Mouse (Mus musculus): Measurements from ENCODE around the gene Agmo.

Gene Agmo

DNA sequence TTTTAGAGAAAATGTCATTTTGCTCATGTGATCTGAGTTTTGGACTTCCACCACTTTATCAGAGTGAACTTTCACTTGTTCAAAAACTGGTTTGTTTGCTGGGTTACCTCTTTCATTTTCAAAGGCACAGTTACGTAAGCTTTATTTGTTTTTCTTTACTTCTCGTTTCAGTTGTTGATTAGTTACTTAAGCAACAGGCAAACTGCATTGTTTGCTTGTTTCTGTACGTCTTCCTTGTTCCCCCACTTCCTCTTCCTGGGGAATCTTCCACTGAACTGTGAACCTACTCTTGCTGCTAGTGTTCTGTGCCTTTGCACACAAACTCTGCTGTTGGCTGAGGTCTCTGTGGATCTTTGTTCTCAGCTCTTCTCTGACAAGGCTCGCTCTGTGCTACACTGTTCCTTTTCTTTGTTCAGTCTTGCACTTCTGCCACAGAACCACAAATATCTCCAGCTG, at the start of gene Agmo:
Gene Agmo (plus strand): TSS at position 76 of the 456 bp plus-strand sequence.
- peak; percentile 39 for DNase-seq (ENCODE audit: low read depth, low spot score)

DNA sequence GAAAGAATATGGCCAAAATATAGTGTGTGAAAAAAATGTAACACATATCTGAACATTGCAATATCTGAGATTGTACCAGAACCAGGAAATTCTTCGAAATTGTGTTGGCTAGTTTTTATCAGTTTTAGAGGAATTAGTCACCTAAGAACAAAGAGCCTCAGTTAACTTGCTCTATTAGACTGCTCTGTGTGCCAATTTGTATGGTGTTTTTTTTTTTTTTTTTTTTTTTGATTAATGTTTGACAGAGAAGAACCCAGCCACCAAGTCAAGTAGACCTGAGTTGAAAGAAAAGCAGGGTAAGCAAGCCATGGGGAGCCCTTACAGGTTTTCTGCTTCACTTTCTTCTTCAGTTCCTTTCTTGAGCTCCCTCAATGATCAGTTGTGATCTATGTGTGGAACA, 10.3 kb upstream of the Agmo start:
- no peak for DNase-seq (ENCODE audit: low read depth, low spot score)

DNA sequence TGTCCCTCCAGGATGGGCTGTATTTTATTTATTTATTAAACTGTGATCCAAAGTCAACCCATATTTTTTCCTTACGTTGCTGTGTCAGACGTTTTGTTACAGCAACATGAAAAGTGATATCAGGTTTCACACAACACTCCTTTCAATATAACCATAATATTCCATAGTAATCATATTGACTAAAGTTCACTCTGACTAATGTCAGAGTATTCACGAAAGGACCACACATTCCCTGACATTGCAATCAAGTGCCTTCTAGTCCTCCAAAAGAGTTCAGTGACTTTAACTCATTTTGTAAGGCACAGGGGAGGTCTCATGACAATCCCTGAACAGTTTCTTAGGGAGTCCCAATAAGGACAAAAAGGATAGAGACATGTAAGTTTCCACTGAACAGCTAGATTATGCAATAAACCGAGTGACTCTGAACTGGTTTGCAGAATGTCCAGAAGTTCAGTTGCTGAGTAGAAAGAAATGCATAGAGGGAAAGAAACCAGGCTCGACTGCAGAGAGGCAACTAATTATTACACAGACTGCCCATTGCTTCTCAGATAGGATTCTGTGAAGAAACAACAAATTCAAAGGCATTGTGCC, 371 bp upstream of the Agmo start:
- DNase-seq (ENCODE audit: low read depth, low spot score): no peak

DNA sequence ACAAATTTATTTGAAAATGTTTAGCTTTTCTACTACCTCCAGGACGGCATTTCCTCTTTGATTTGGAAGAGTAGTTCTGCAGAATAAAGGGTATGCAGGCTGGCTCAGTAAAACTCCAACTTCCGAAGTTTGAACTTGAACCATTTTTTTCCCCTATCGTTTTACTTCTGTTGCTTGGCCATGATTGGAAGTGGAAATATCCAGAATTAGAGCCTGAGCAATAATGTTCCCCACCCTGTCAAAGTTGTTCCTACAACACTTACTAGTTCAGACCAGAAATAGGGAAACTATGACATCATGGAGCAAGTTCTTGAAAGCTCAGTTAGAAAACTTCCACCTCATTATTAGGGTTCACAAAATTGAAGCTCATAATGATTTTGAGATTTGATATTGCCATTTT, 1.0 kb downstream of the Agmo start:
- no peak for DNase-seq (ENCODE audit: low read depth, low spot score)

DNA sequence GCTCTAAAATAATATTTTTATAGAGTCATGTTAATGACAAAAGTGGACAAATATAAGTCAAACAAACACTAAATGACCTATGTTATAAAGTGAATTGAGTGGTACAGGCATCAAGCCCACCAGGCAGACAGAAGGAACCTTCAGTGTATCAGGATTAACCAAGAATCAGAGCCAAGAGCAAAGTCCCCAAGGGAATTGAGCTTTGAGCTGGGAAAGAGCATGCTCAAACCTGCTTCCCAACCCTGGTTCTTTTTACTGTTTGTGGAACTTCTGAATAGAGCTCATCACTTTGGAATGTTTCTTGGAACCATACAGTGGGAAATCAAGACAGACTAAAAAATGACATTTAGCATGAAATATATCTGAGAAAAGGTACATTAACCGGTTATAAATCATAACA, 3.4 kb downstream of the Agmo start:
- DNase-seq (ENCODE audit: low read depth, low spot score): no peak

DNA sequence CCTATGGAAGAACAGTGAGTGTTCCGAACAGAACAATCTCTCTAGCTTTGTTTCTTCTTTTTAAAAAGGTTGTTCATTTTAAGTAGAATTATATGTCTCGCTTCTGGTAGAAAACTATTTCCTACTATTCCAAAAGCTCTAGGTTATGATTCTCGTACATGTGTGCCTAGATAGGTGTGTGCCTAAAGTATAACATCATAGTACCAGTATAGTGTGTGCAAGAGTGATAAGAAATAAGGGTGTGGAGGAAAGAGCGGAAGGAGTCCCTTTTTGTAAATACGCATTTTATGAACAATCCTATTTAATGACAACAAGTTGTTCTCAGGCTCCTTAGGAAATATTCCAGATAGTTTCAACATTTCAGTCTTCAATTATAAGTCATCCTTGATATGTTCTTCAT, 10.2 kb downstream of the Agmo start:
- DNase-seq (ENCODE audit: low read depth, low spot score): no peak

DNA sequence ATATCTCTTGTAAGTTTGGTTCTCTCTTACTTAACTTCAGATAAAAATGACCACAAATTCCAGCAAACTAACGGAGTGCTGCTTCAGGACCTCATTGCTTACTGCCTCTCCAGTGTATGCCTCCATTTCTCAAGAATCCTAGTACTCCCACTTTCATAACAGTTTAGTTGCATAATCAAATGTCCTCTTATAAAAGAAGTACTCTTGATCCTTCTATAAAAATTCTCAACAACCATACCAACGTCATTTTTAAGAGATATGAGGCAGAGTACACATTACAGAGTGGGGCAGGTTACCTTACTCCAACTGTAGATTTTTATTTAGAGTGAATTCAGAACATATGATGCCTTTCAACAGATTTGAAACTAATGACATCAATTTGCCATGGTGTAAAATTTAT, 15.7 kb downstream of the Agmo start:
- DNase-seq (ENCODE audit: low read depth, low spot score): no peak

DNA sequence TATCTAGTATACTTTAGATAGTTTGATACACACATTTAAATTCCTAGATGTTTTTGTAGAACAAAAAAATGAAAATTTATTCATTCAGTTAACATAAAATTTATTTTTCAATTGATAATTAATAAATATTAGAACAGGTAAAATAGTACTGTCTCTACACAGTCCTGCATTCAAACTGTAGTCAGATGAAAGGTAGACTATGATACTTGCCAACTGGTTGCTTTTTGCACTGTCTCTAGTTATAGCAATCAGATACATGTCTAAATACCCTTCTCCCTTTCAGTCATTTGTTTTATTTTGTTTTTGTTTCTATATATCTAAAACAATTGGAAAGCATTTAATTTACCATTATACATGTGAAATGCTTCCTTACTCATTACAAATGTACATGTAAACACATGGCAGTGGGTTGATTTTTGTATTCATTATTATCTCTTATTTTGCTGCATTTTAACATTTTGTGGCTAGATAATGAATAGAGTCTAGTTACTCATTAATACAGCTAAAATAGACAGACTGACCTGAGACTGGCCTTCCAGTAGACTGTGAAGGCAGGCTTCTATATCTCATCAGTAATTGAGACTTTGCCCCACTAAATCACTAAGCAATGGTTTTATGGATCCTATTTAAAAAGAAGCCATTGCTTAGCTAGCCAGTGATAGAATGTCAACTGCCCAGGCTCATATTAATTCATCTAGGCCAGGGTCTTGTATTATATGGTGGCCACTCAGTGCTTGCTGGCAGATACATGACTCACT, 18.5 kb downstream of the Agmo start:
- no peak for DNase-seq (ENCODE audit: low read depth, low spot score)

DNA sequence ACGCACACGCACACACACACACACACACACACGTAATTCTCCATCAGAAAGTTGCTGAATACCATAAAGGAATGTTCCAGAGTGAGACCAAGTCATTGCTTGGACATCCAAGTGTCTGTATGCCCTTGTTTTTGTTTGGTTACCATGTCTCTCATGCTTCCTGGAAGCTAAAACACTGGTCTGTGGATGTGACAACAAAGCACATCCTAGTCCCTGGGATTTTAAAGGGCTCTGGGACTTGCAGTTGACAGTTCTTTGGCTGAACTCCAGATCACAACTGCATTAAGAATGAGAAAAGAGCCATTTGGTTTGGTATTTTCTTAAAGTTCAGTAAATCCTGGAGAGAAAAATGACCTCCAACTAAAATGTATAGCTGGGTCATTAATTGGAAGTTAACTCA, 22.2 kb downstream of the Agmo start:
- no peak for DNase-seq (ENCODE audit: low read depth, low spot score)

DNA sequence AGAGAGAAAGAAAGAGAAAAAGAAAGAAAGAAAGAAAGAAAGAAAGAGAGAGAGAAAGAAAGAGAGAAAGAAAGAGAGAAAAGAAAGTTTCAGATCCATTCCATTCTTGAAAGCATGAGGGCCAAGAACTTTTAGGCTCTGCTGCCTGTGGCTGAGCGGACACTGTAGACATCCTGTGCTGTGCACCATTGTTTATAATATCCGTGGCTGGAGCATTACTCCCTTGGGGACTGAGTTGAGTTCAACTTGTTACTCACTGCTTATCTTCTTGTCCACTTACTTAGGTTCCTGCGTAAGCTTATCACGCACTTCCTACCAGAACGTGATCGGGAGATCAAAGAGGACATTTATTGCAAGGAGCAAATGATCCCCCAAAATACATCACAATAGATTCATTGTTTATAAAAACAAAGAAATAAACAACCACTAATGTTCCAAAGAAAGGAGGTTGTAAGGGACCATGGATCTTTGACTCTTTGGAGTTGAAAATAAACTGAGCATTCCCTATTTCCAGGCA, 27.3 kb downstream of the Agmo start:
- no peak for DNase-seq (ENCODE audit: low read depth, low spot score)

DNA sequence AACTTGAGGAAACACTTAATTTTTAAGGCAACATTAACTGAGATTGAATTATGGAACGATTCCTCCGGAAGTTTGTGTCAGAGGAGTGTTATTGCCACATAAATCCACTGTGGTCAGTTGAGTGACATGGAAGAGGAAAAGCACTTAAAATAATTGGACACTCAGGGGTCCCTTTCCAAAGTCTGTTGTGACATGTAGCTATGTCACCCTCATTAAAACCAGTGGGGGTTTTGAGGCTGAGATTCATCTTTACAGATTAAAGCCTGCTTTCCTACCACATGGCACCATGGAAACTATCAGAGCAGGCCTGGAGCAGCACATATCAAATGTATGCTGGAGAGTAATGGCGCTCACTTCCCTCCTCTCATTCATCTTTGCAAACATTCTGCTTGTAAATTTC, 31.2 kb downstream of the Agmo start:
- DNase-seq (ENCODE audit: low read depth, low spot score): no peak

DNA sequence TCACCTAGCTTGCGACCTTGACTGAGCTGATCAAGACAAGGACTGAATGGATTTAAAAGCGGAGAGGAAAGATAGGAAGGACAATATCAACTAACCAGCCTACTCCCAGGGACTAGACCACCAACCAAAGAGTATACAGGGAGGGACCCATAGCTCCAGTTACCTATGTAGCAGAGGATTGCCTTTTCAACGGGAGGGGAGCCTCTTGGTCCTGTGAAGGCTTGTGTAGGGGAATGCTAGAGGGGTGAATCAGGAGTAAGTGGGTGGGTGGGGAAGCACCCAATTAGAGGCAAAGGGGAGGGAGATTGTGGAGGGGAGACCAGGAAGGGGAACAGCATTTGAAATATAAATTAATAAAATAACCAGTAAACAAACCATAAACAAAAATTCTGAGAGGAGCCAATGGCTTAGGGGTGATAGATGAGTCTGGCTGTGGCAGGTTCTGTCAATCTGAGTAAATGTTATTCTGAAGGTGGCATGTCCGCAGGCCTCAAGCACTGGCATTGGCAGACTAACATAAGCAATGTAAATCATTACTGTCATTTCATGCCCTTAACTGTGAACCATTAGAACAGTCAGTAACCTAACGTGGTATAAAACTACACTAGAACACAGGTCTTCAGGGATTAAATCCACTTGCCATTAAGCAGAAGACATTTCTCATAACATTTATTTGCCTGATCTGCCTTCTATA, 32.7 kb downstream of the Agmo start:
- DNase-seq (ENCODE audit: low read depth, low spot score): no peak

DNA sequence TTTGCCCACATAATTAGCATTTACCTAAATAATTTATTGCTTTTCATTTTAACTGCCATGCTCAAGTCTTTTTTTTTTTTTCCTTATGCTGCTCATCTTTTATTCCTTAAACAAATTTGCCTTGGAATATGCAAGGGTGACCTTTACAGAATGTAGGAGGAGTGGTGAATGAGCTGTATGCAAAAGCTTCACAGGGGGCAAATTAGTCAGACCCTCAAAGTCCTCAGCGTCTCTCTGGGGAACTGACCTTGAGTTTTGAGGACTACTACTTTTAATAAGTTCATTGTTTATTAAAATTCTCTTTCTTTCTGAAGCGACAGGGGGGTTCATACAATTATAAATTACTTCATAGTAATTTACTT, 33.2 kb downstream of the Agmo start:
- DNase-seq (ENCODE audit: low read depth, low spot score): no peak

DNA sequence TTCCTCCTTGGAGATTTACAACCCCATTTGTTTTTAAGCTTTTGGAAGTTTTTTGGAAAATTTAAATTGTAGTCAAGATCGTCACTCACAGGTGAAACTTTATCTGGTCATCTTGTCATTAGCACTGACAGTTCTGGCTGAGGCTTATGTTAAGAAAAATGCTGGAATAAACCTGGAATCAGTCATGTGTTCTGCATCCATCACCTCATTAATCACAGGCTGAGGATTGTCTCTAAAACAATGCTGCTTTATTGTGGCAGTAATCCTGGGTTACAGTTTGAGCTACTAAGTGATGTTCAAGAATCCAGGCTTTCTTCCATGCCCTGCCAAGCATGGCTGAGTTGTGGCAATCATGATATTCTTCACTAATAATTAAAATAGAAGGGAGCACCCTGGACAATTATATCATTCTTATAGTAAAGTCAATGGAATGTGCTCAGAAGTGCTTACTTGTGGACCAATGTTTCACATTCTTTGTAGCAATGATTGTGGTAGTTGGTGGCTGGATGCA, 65.6 kb downstream of the Agmo start:
- no peak for DNase-seq (ENCODE audit: low read depth, low spot score)

DNA sequence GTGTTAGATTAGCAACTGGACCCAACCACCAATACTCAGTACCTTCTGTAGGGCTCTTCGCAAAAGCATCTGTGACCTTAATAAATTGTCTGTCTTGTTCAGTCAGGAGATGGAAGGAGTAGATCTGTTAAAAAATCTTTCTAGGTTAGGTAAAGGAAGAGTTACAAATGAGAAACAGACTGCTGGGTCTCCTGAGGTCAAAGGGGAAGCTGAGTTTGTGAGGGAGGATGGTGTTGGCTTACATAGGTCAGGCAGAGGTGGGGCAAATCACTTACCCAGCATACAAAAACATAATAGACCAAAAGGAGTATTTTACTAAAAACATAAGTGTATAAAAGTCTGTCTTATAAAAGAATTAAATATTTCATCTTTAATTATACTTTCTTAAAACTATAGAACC, 69.3 kb downstream of the Agmo start:
- no peak for DNase-seq (ENCODE audit: low read depth, low spot score)

DNA sequence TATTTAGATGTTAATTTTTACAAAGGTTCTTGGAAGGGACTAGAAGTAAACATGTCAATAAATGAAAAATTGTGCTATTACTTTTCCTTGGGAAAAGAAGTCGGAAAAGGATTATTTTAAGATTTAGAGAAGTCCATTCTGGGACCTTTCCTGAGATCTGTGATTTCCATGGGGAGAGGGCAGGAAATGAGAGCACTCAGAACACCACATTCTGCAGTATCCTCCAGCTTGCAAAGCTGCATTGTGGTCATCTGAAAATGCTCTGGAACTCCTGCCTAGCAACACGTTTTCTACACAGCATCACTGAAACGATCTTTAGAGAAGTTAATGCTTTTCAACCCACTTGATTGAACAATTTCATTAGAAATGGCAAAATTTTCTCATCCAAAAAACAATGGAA, 81.4 kb downstream of the Agmo start:
- no peak for DNase-seq (ENCODE audit: low read depth, low spot score)

DNA sequence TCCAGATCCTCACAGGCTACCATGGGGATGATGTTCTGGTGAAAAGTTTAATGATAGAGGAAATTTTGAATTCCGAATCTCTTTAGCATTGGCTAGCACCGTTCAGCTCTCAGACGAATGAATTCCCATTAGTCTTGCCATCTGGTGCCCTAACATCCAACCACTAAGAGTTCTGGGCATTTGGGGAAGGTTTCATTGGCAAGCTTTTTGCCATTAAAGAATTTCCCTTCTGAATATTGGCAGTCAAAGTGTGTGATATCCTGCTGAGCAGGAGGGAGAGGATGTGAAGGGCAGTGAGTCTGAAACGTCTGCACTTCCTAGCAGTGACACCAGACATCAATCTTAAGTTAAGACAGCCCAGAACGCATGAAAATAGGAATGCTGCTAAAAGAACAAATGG, 93.5 kb downstream of the Agmo start:
- DNase-seq (ENCODE audit: low read depth, low spot score): no peak

DNA sequence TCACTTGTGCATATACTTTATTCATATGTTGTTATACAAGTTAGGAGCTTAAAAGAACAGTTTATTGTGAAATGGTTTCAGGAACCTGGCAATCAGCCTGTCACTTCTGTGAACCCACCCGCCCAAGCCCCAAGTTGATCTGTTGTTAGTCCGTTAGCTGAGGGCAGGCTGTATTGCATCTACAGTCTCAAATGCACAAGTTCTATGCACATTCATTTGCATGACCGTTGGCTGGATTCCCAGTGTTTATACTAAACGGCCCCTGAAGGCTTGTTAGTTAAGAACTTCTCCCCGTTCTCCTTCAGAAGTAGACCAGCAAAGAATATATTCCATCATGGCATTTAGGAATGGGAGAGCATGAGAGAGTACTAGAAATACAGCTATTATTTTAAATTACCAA, 102.8 kb downstream of the Agmo start:
- DNase-seq (ENCODE audit: low read depth, low spot score): no peak

DNA sequence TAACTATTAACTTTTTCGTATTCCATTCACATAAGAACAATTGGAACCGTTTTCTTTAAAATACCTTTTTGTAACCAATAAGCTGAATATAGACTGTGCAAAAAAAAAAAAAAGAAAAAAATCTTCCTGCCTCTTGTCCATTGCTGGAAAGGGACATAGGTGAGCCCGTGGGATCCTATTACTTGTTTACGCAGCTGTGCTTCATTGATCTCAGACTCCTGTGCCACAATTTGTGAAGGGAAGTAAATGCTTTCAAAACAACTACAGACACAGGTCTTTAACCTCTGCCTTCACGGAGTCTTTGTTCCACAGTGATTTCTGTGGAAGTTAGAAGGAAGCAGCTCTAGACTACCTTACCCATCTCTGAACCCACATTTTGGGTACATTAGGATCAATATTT, 104.3 kb downstream of the Agmo start:
- DNase-seq (ENCODE audit: low read depth, low spot score): no peak

DNA sequence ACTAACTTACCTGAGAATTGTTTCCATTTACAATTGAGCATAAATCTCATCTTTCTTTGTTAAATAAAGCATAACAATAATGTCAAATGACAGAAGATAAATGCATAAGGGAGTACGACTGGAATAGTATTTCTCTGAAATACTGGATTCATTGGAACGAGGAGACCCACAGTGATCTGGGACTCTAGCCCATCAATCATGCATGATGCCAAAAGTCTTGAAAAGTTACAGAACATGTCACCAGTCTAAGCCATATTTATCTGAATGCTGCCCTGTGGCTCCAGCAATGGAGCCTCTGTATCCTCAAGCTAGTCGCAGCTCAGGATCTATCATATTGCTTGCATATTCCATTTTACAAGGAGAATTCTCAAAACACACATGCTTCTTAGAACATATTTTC, 150.9 kb downstream of the Agmo start:
- DNase-seq (ENCODE audit: low read depth, low spot score): no peak

DNA sequence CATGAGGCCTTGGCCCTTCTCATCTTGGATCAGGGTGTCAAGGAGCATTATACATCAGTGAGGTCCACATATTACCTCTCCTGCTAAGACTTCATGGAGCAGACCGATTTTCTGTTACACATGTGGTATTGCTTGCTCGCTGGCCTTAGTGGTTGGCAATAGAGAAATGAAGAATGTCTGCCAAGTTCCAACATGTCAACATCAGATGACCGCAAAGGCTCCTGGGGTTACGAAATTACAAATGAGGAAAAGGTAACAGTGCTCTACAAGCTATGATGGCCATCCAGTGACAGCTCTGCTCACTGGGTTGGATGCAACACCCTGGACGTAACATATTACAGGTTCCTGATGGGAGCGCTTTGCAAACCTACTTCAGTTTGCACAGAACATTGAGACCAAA, 161.1 kb downstream of the Agmo start:
- DNase-seq (ENCODE audit: low read depth, low spot score): no peak

DNA sequence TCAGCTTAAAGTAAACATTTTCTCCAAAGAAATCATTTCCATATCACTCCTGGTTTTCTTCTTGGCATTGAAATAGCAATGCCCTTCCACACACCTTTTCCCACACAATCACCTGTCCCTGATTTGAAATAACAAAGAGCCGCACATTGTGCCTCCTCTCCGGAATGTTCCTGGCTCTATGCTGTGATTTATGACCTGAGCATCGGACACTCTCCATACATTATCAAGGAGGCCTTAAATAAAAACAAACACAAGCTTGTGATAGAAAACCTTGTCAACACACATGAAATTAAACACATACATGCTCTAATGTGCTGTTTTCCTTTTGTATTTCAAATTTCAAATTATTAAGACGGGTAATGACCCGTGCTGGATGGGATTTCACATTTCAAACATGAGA, 184.9 kb downstream of the Agmo start:
- DNase-seq (ENCODE audit: low read depth, low spot score): no peak

DNA sequence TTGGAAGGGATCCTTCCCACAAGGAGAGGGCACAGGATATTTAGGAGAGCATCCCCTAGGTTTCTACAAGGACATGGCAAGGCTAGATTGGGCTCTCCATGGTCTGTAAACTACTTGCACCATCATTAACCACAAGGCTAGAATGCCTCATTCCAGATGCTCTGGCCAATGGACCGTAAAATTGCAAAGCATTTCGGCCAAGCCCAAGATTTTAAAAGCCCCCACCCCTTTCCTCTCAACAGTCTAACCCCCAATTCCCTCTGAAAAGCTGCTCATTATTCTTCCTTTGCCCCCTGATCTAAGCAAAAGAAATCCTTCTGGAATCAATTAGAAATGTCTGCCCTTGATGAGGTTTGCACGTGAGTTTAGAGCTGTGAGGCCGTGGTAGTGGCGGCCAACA, 185.3 kb downstream of the Agmo start:
- DNase-seq (ENCODE audit: low read depth, low spot score): no peak
